Mouse (Mus musculus) liver, embryonic 13.5 days (tissue): Measurements from ENCODE around the gene Helz2. TPM values are rescaled to one million over a fixed set of nuclear protein-coding genes. Genes with fewer than 3 reads are reported as not detected.

Experiments
- ATAC-seq: fragments of 200-750 bp; cut with Nextera tagmentation; 2 replicates; pipeline ENCODE4 v1.8.0; 2017; ENCODE audit warnings: low read depth, mild to moderate bottlenecking, moderate number of reproducible peaks, moderate library complexity
- DNase-seq: peaks from one replicate; pipeline ENCODE4 v3.0.0; 2022
- H3K27ac ChIP-seq: fragments of 300-500 bp; sonication (generic); 2 replicates; pipeline ENCODE4 v1.5.1; 2015; ENCODE audit warnings: moderate library complexity, mild to moderate bottlenecking, inconsistent platforms
- H3K27me3 ChIP-seq: fragments of 300-500 bp; sonication (generic); 2 replicates; pipeline ENCODE4 v1.6.1; 2015; ENCODE audit warnings: mild to moderate bottlenecking, inconsistent platforms
- H3K36me3 ChIP-seq: fragments of 300-500 bp; sonication (generic); 2 replicates; pipeline ENCODE4 v1.6.1; 2015; ENCODE audit warnings: mild to moderate bottlenecking, inconsistent platforms
- H3K4me1 ChIP-seq: fragments of 300-500 bp; sonication (generic); replicated peaks from 2 replicates; pipeline ENCODE4 v1.6.1; 2015; ENCODE audit warnings: inconsistent platforms
- H3K4me2 ChIP-seq: fragments of 300-500 bp; sonication (generic); 2 replicates; pipeline ENCODE4 v1.6.1; 2015; ENCODE audit warnings: inconsistent platforms, mild to moderate bottlenecking, moderate library complexity
- H3K4me3 ChIP-seq: fragments of 300-500 bp; sonication (generic); replicated peaks from 2 replicates; pipeline ENCODE4 v1.5.1; 2015; ENCODE audit warnings: mild to moderate bottlenecking, inconsistent platforms
- H3K9ac ChIP-seq: fragments of 300-500 bp; sonication (generic); 2 replicates; pipeline ENCODE4 v1.6.1; 2015; ENCODE audit warnings: mild to moderate bottlenecking, inconsistent platforms
- H3K9me3 ChIP-seq: fragments of 300-500 bp; sonication (generic); replicated peaks from 2 replicates; pipeline ENCODE4 v1.6.1; 2016; ENCODE audit warnings: inconsistent platforms
- whole genome bisulfite sequencing: fragments of 180-500 bp; shearing (Covaris S2); methylation state at CpG from one replicate; pipeline ENCODE4 v1.1.7; 2015; ENCODE audit not compliant: insufficient replicate concordance; 5-methylcytosine and 5-hydroxymethylcytosine counted together
- polyA plus RNA-seq: library from polyadenylated mRNA; unstranded; fragments of >200 nt; fragmentation: Nextera tagmentation; extraction: Ambion mirVana; gene quantifications from 2 replicates; pipeline ENCODE4 v1.2.1, GENCODE M21; 2015

Helz2 gene
- polyA plus RNA-seq, 1 experiment from 2014 or later, result 1.5 TPM

DNA sequence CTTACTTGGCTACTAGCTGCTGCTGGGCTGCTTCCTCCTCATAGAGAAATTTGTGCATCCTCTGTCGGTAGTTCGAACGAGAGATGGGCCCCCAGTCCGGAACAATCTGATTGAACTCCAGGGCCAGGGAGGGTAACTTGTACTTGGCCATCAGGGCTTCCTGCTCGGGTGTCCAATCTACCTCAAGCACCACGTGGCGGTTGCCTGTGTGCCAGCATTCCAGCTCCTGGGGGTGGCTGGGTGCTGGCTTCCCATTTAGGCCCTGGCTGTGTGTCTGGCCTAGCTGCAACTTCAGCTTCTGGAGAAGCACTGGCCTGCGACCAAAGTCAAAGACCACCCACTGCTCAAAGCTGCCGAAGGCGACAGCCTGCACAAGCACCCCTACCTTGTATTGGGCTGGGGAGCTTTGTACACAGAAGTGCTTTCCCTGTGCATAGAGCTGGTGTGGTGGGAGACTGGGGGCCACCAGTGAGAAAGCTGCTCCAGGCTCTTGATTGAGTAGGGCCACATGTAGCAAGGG is 3.7 kb downstream of the Helz2 start:
- ATAC-seq, result no peak
- Histone ChIP-seq H3K36me3 (peaks cover 61% of the 10 kb centered on the region), H3K4me2 (no peak overlapping the region), H3K4me3 (no peak overlapping the region), H3K27me3 (no peaks in the 10 kb centered on the region), H3K4me1 (peaks cover 30% of the 10 kb centered on the region), H3K9ac (no peak overlapping the region; the same call in 1 of the 2 replicates), H3K27ac (no peak overlapping the region), H3K9me3 (no peaks in the 10 kb centered on the region)
- WGBS, result 76% methylated on average over 10 of the region's 10 CpGs
- no peak for DNase-seq

DNA sequence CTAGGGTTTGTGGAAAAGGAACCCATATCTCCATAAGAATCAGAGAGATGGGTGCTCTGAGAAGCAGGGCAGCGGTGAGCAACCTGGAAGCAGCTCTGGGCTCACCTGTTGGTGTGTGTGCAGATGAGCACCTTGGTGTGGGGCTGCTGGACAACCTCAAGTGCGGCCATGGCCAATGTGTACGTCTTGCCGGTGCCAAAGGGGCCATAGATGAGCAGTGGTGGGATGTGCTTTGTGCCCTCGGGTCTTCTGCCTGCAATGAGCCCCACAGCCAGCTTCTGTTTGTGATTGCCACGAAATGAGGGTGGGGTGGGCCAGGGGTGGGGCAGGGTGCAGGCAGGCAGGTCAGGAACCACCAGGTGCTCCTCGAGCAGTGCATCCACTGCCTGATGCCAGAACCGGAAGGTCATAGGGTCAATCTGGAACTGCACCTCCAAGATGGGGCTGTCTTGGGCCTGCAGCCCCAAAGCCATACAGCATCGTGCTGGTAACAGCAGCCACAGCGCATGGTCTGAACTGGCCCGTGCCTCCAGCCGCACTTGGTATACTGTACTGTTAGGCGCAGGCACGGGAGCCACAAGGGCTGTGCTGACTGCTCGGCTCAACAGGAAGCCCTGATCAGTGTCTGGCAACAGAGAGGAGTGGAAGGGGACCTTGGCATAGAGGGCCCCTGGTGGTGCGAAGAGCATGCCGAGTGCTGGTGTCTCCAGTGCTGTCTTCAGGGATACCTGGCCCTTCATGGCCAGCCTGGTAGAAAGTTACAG is 4.4 kb downstream of the Helz2 start:
- peaks cover 68% of the 10 kb centered on the region for H3K36me3 ChIP-seq
- no peak overlapping the region; the same call in 1 of the 2 replicates for H3K9ac ChIP-seq
- 81% methylated on average over 17 of the region's 17 CpGs for WGBS
- ATAC-seq (no peak), DNase-seq (no peak)
- no peaks in the 10 kb centered on the region for H3K9me3 ChIP-seq
- H3K4me3 ChIP-seq, result no peak overlapping the region
- no peak overlapping the region for H3K27ac ChIP-seq
- H3K4me1 ChIP-seq, result peaks cover 24% of the 10 kb centered on the region
- no peaks in the 10 kb centered on the region for H3K27me3 ChIP-seq
- no peak overlapping the region for H3K4me2 ChIP-seq

DNA sequence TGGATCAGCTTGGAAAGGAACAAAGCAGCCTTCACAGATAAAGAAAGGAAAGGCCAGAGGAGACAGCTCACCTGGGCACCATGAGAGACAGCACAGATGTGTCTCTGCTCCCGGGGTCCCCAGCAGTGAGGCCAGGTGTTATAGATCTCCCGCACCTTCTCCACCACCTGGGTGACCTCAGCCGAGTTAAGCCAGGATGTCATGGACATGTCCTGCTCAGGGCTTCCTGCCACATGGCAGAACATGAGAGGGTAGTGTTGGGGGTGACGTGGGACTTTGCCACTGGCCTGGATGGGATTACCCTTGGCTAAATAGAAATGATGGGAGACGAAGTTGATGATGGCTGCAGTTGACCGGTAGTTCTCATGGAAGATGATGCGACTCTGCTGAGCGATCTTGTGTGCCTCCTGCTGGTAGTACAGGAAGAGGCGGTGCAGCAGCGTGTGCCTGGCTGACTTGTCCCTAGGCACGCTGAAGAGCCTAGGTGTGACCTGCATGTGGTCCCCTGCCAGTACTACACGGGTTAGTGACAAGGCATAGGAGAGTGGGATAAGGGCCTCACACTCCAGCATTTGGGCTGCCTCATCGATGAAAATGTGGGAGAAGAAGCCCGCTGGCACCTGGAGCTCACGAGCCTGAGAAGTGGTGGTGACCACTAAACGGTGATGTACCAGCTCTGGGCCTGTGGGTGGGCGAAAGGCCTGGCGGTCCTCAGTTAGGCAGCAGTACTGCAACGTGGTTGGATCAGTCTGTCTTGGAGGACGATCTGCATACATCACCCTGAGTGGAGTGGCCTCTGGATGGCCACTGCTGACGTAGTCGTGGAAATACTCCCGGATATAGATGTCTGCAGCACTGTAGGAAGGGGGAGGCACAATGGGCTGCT is 5.9 kb downstream of the Helz2 start:
- WGBS, result 76% methylated on average over 23 of the region's 23 CpGs
- H3K9ac ChIP-seq, result no peak overlapping the region
- H3K4me3 ChIP-seq, result no peak overlapping the region
- H3K27ac ChIP-seq, result no peak overlapping the region
- H3K4me1 ChIP-seq, result peaks cover 8% of the 10 kb centered on the region
- no peaks in the 10 kb centered on the region for H3K27me3 ChIP-seq
- no peak for ATAC-seq
- peaks cover 79% of the 10 kb centered on the region for H3K36me3 ChIP-seq
- H3K9me3 ChIP-seq, result no peaks in the 10 kb centered on the region
- no peak overlapping the region for H3K4me2 ChIP-seq
- DNase-seq, result no peak

DNA sequence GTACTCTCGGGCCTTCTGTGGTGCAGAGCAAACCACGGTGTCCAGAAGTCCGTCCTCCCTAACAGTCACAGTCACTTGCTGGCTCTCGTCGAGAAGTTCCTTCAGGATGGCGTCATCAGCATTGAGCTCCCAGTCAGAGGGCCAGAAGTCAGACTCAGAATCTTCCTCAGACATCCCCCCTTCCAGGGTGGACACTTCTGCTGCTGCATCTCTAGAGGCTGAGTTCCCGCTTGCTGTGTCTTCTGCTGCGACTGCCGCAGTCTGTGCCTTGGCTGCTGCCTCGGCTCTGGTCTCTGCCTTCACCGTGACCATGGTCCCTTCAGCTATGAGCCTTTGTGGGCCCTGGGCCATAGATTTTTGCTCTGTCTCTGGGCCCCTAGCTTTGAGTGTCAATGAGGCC is 7.1 kb downstream of the Helz2 start:
- ATAC-seq (no peak), DNase-seq (no peak)
- Histone ChIP-seq H3K9ac (no peak overlapping the region), H3K27me3 (no peaks in the 10 kb centered on the region), H3K4me3 (no peak overlapping the region), H3K36me3 (peaks cover 79% of the 10 kb centered on the region), H3K4me2 (no peak overlapping the region), H3K4me1 (peaks cover 4% of the 10 kb centered on the region; the same call in 1 of the 2 replicates), H3K27ac (no peak overlapping the region), H3K9me3 (no peaks in the 10 kb centered on the region)
- WGBS, result 86% methylated on average over 11 of the region's 11 CpGs

DNA sequence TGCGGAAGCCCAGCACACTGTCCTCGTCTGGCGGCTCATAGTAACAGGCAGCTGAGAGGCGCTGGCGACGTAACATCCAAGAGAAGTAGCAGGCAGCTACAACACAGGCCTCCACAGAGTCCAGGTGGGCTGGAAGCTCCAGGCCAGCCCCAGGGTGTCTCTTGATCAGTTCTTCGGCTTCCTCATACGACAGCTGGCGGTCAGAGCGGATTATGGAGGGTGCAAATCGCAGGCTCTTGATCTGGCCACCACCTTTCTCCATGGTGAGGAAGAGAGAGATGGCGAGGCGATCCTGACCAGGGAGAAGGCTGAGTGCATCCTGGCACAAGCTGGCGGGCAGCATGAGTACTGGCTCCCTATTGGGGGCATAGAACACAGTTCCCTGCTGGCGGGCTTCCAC is 8.4 kb downstream of the Helz2 start:
- Histone ChIP-seq H3K9ac (no peak overlapping the region), H3K27me3 (no peaks in the 10 kb centered on the region), H3K4me1 (no peaks in the 10 kb centered on the region), H3K36me3 (peaks cover 85% of the 10 kb centered on the region), H3K9me3 (no peaks in the 10 kb centered on the region), H3K27ac (no peak overlapping the region), H3K4me2 (no peak overlapping the region), H3K4me3 (no peak overlapping the region)
- ATAC-seq (no peak), DNase-seq (no peak)
- WGBS, result 84% methylated on average over 15 of the region's 15 CpGs

DNA sequence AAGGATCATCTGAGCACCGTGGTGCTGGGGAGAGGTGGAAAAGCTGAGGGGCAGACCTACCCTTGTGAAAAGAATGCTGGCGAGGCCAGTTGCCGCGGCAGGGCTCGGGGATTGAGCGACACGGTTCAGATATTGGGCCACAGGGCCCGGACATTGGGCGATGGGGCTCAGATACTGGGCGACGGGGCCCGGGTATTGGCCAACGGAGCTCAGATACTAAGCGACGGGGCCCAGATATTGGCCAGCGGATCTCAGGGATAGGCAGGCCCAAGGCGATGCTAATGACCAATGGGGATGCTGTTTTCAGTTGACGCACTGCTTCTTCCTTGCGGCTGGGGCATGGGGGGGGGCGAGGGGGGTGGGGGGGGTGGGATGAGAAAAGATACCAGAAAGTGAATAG is 10.7 kb downstream of the Helz2 start:
- Histone ChIP-seq H3K27ac (no peak overlapping the region), H3K27me3 (no peaks in the 10 kb centered on the region), H3K4me2 (no peak overlapping the region), H3K36me3 (peaks cover 76% of the 10 kb centered on the region), H3K9me3 (no peaks in the 10 kb centered on the region), H3K4me1 (no peaks in the 10 kb centered on the region), H3K4me3 (no peak overlapping the region), H3K9ac (no peak overlapping the region)
- DNase-seq, result no peak
- ATAC-seq, result no peak
- WGBS, result 78% methylated on average over 19 of the region's 20 CpGs

DNA sequence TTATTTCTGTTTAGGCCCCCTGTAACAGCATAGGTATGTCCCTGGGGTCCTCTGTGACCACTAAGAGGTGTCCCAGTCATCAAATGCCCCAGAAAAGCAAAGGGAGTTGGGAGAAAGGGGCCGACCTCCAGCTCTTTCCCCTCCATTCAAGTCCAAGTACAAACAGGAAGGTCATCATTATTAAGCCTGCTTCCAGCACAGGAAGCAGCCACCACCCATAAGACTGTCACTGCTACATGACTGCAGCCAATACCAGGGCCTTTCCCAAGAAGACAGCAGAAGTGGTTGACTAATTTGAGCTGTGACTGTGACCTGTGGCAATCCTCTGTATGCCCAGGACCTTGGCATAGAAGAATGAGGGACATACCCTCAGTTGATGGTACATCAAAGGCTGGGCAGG is 13.5 kb downstream of the Helz2 start:
- no peak overlapping the region for H3K9ac ChIP-seq
- WGBS, result 18% methylated on average over 1 of the region's 1 CpGs
- H3K27me3 ChIP-seq, result no peaks in the 10 kb centered on the region
- H3K27ac ChIP-seq, result no peak overlapping the region
- no peak overlapping the region for H3K4me2 ChIP-seq
- DNase-seq (no peak), ATAC-seq (no peak)
- H3K4me1 ChIP-seq, result no peaks in the 10 kb centered on the region
- H3K9me3 ChIP-seq, result no peaks in the 10 kb centered on the region
- no peak overlapping the region for H3K4me3 ChIP-seq
- peaks cover 53% of the 10 kb centered on the region for H3K36me3 ChIP-seq

DNA sequence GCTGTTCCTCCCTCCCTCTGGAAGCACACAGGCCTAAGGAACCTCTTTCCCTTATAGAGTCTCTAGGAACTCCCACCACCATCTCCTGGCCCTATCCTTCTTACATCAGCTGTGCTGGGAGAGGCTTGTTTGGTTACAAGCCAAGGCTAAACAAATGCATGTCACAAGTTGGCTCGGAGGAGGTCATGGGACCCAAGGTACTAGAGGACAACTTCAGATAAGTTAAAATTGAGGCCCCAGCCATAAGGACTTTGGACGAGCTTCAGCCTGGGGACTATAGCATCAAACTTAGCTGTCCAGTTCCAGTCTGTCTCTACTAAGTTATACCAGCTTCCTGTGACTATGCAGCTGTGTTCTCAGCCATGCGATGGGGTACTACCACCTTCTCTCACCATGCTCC is 14.7 kb downstream of the Helz2 start:
- Histone ChIP-seq H3K9ac (no peak overlapping the region), H3K27ac (no peak overlapping the region), H3K4me2 (no peak overlapping the region), H3K4me1 (no peaks in the 10 kb centered on the region), H3K36me3 (peaks cover 41% of the 10 kb centered on the region), H3K27me3 (0 out of 2 replicates have a peak, but pooled peaks cover 3% of the 10 kb centered on the region), H3K9me3 (no peaks in the 10 kb centered on the region), H3K4me3 (no peak overlapping the region)
- no peak for DNase-seq
- ATAC-seq, result no peak
- WGBS, result 66% methylated on average over 3 of the region's 3 CpGs

DNA sequence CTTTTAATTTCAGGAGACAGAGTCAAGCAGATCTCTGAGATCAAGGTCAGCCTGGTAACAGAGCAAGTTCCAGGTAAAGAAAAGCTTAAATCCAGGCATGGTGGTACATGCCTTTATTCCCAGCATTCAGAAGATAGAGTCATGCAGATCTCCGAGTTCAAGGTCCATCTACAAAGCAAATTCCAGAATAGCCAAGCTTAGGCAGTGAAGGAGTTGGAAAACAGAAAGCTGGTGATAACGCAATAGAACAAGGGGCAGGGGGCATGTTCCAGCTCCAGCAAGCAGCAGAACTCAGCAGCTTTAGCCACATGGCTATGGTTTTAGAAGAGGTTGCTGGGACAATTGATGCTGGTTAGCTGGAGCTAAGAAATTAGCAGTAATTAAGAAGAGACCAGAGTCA is 16.8 kb downstream of the Helz2 start:
- H3K9me3 ChIP-seq, result no peaks in the 10 kb centered on the region
- peaks cover 5% of the 10 kb centered on the region for H3K4me1 ChIP-seq
- no peak overlapping the region for H3K9ac ChIP-seq
- ATAC-seq (no peak), DNase-seq (no peak)
- no peak overlapping the region for H3K4me3 ChIP-seq
- no peak overlapping the region for H3K4me2 ChIP-seq
- H3K36me3 ChIP-seq, result peaks cover 25% of the 10 kb centered on the region
- peaks cover 25% of the 10 kb centered on the region for H3K27me3 ChIP-seq
- WGBS, result 57% methylated on average over 2 of the region's 2 CpGs
- H3K27ac ChIP-seq, result no peak overlapping the region

DNA sequence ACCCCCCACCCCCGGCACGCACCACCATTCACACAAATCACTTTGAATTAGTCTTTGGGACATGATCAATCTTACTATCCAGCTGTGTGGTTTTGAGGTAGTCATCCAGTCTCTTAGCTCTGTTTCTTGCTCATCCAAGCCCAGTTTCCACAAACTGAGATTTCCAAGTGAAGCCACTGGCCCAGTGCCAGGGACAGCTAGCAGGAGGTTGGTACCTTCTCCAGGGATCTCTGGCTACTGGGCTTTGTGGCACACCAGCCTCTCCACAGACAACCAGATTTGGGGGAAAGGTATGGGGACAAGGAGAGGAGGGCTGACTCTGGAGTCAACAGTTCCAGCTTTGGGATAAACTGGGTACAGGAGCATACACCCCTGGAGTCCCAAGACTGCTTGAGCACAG is 21.5 kb downstream of the Helz2 start:
- DNase-seq, result no peak
- H3K36me3 ChIP-seq, result no peaks in the 10 kb centered on the region
- ATAC-seq, result no peak
- H3K4me2 ChIP-seq, result peak overlapping the region; percentile 56
- peaks cover 29% of the 10 kb centered on the region for H3K4me1 ChIP-seq
- H3K9ac ChIP-seq, result no peak overlapping the region
- peaks cover 39% of the 10 kb centered on the region for H3K27me3 ChIP-seq
- 38% methylated on average over 2 of the region's 2 CpGs for WGBS
- H3K27ac ChIP-seq, result no peak overlapping the region
- H3K9me3 ChIP-seq, result no peaks in the 10 kb centered on the region
- peak overlapping the region; percentile 35; the same call in 1 of the 2 replicates for H3K4me3 ChIP-seq

DNA sequence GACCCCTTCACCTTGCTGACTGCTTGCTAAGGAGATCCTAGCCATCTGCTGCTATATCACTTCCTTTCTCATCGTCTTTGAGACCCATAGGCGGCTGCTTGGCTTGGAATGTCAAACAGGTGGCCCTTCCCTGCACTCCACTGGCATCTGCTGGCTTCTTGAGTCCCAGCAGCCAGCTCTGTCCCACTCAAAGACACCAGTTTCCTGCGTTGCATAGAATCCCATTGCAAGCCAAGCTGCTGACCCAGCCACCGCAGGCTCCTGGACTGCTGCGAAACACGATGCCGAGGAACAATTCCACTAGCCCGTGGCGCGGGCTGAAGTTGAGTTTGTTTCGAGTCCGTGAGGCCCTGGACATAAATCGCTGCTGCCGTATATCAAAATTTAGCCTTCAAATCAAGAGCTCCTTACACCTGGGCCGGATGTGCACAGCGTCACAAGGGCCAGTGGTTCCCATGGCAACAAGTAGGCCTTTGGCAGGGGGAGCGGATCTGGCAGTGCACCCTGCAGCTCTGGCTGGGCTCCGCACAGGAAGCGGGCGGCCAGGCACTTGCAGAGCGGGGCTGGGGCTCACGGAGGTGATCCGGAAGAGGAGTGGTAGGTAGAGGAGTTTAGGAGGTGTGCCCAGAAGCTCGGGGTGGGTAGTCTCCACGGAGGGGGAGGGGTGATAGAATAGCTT is 22.1 kb downstream of the Helz2 start, which contains the start of gene Fndc11:
Gene Fndc11, plus strand, starts transcription at position 476 of the 679 bp plus-strand sequence.
- Histone ChIP-seq H3K27ac (no peak within 1 kb of the TSS; the same call in 1 of the 2 replicates), H3K4me3 (peak within 1 kb of the TSS; percentile 35), H3K36me3 (no peaks in the 10 kb centered on the region), H3K9me3 (no peaks in the 10 kb centered on the region), H3K27me3 (peaks cover 45% of the 10 kb centered on the region), H3K4me1 (peaks cover 32% of the 10 kb centered on the region), H3K4me2 (peak within 1 kb of the TSS; percentile 56), H3K9ac (peak within 1 kb of the TSS; percentile 9; the same call in 1 of the 2 replicates)
- 6% methylated on average over 25 of the region's 25 CpGs for WGBS
- peak; percentile 76 for ATAC-seq
- DNase-seq, result peak; percentile 39
